Comparison of ENCODE assay signal across 12 mouse cellular contexts in the genomic region with DNA sequence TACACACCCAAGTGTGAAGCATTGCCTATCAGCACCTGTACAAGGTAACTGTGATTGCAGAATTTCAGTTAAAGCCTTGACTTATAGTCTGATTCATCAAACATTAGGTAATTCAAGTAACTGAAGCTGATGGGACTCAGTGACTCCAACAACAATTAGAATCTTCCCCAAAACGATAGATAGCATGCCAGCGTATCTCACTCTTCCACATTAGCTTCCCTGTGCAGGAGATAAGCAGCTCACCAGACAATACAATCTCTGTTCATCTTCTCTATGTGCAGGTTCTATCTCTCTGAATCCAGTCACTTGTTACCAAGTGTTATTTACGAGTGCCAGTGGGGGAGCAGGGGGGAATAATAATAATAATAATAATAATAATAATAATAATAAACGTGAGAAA.
"Had no signal": no experiment of that assay in that cellular context is flagged by ENCODE, and none has a peak within 500 bp of the region (broad histone marks: within the 10 kb centered on the region; RNA-seq: fewer than 3 reads in every experiment).

No protein-coding gene starts in this region.

- H3K4me3 ChIP-seq: left cerebral cortex, adult 2 months; limb, embryonic 10.5 days; midbrain, embryonic 10.5 days; myocyte had no signal

- H3K9me3 ChIP-seq: limb, embryonic 10.5 days; midbrain, embryonic 10.5 days had no signal

- H3K27ac ChIP-seq: kidney, postnatal 0 days; left cerebral cortex, adult 2 months; limb, embryonic 10.5 days; midbrain, embryonic 10.5 days had no signal

- DNase-seq: kidney, adult 11 months; kidney, adult 9 months; kidney, postnatal 4 days; lung, adult 2 months; midbrain, embryonic 14.5 days had no signal

- H3K4me1 ChIP-seq: limb, embryonic 10.5 days; midbrain, embryonic 10.5 days had no signal

- ATAC-seq: hindbrain, embryonic 16.5 days; lung, postnatal 0 days had no signal
